Mouse (Mus musculus) gastrocnemius, postnatal 14 days (tissue): Measurements from ENCODE around the gene Sun1. TPM values are rescaled to one million over a fixed set of nuclear protein-coding genes. Genes with fewer than 3 reads are reported as not detected.

Source experiments
- DNase-seq: peaks from one replicate; pipeline ENCODE4 v3.0.0; 2021; ENCODE audit warnings: mixed read lengths
- intact Hi-C: fragments of 180-260 bp; cut with DNase I; formaldehyde crosslinking; loops from one replicate; pipeline ENCODE4 v1.15.1; 2025; ENCODE audit warnings: low total_unique reads
- total RNA-seq, 2 experiments: library from RNA; stranded (reverse); gene quantifications; 2 replicates each; pipeline ENCODE4 v1.2.3; 2021

Sun1 gene
- total RNA-seq, 2 experiments from 2014 or later, result 31.0 to 33.2 TPM

DNA sequence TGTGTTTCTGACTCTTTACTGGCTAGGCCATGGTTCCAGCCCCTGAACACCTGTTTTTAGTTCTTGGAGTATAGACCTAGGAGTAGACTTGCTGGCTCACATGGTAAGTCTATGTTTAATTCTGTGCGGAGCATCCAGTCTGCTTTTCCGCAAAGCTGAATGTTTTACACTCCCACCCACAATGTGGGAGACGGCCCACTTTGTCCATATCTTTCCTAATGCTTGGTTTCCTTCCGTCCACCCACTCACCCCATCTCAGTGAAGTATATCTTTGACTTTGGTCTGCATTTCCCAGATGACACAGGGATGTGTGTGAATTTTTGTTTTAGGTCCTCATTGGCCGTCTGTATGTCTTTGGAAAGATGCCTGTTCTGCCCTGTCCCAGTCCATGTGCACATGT, 2.9 kb downstream of the Sun1 start:
- no peak for DNase-seq
- intact Hi-C loops, result no loop called here

DNA sequence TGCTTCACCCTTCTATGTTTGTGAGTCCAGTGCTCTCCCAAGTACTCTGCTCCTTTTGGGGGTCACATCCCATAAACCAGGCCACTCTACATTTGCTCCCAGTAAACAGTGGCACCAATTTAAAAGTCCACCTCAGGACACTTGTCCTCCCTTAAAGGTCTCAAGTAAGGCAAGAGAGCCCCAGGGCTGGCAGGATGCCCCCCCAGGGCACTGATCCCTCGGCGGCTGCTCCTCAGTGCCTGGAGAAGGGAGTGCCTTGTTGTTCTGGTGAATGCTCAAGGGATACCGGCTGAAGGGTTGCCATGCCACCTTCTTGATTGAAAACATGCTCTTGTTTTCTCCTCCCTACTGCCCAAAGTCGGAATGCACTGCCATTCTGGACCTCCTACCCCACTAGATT, 5.6 kb downstream of the Sun1 start:
- intact Hi-C loops, result no loop called here
- DNase-seq, result peak; percentile 45

DNA sequence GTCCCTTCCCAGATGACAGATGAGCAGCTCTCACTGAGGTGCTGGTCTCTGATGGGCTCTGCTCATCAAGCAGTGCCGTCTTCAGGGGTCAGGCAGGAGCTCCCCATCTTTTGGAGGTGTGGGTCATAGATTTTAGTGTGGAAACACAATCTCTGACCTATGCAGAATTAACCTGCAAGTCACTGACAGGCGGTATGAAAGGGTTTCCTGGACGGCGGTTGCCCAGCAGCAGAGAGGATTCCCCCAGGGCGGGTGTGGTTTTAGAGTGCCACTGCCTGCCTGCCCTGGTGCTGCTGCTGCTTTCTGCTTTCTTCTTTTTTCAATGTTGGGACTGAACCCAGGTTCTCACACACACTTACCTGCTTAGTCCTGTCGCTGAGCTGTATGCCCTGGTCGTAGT, 6.1 kb downstream of the Sun1 start:
- no peak for DNase-seq
- intact Hi-C loops, result no loop called here

DNA sequence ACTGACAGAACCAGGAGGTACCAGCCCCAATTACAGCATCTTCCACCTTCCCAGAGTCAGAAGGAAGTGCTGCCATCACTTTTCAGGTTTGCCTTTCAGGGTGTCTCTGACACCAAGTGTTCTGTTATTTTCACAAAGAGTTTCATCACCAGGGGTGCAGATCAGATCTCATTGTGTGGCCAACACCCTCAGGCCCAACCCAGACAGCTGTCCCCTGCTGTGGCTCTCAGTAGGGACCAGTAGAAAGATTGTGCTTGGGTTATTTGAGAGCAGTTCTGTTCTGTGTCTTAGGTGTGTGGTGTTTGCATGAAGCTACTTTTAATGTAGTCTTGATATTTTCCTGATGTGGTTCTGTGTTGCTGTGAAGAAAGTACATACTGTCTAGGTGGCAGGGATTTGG, 7.7 kb downstream of the Sun1 start:
- intact Hi-C loops, result no loop called here
- no peak for DNase-seq

DNA sequence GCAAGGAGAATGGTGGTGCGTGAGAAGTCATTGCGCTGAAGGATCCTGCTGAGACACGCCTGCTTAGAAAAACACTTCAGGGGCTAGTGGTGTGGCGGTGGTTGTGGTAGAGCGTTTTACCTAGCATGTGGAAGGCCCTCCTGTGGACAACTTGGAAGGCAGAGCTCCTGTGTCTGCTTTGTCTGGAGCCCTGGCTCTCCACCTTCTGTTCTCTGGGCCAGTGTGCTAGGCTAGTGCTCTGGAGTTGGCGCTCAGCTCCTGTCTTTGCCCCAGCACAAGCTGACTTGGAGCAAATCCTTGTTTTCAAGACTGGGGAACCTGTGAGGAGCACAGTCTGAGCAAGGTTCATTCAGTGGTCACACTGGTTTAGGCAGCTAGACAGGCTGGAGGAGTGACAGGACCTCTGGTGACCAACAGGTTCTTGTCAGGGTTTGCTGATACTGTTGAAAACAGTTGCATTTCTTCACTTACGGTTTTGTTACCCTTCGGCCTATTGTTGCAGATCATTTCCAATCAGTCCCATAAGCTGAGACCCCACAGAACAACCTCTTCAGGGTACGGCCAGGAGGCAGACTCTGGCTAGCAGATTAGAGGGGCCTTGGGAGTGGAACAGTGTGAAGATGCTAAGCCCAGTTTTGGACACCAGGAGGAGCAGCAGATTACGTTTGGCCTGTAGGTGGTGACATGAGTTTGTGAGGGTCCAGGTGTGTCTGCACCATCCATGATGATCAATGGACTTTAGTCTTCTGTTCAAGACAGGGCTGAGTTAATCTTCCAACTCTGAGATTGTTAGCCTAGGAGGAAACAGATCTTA, 8.6 kb downstream of the Sun1 start:
- intact Hi-C loops, result no loop called here
- no peak for DNase-seq

DNA sequence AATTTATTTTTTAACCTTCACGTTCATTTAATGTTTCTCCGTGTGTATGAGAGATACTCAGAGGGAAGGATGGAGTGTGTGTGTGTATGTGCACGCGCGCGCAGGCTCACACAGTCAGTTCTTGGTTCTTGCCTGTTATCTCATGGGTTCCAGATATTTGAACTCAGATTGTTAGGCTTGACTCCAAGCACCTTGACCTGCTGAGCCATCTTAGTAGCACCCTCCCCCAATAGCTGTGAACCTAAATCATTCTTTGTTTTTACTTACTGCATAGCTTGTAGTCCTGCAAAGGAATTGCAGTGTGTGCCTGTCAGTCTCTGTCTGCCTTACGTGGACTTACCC, 9.2 kb downstream of the Sun1 start:
- intact Hi-C loops, result no loop called here
- DNase-seq, result no peak

DNA sequence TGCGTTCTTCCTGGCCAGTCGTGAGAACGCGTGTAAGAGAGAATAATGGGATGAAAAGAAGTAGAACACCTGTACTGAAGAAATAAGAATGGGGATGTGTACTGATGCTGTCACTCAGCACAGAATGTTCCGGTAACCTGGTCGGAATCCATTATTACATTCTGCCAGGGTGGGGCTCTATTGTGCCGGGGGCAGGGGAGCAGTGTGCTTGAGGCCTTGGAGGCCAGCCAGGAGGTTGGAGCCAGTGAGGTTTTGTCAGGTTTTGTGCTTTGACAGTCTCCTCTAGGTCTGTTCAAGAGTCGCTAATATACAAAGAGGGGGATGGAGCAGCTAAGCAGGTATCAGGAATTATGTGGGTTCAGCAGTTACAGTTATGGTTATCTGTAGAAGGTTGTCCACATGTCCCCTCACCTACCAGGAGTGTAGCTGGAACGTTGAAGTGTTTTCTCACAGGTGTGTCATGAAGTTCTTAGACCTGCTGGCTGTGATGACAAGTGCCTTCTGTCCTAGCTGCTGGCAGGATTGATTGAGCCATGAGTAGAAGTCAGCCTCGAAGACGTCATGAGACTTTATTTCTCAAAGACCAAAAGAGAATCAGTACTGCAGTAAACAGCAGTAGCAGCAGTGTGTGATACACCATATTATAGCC, 11.4 kb downstream of the Sun1 start:
- intact Hi-C loops, result no loop called here
- no peak for DNase-seq

DNA sequence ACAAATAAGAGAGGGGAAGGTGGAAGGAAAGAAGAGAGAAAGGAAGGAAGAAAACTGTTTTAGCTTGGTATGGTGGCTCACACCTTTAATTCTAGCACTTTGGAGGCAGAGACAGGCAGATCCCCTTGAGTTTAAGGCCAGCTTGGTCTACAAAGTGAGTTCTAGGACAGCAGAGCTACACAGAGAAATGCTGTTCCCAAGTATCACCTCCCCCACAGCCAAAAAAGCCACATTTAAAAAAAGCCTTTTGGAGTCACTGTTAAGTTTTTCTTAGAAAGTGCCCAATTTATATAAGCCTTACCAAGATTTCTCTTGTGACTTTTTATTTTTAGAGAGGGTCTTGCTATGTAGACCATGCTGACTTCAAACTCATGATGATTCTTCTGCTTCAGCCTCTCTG, 13.9 kb downstream of the Sun1 start:
- intact Hi-C loops, result no loop called here

DNA sequence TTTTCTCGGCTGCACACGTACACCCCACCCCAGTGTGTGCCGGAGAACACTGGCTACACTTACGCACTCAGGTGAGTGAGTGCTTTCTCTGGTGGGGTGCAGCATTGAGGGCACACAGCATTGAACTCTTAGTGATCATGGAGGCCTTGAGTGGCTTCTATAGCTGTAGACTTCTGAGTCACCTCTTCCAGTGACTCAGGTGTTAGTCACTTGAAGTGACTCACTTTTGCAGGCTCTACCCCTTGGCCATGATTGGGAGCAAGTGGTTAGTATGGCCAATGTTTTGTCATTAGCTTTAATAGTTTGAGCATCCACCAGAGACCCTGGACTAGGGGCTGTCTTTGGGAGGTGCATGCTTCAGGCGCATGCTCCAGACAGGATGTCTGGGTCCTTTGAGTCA, 14.7 kb downstream of the Sun1 start:
- DNase-seq, result no peak
- intact Hi-C loops, result no loop called here

More for the DNA sequence above, 13.9 kb downstream of the Sun1 start:
- DNase-seq, result no peak

DNA sequence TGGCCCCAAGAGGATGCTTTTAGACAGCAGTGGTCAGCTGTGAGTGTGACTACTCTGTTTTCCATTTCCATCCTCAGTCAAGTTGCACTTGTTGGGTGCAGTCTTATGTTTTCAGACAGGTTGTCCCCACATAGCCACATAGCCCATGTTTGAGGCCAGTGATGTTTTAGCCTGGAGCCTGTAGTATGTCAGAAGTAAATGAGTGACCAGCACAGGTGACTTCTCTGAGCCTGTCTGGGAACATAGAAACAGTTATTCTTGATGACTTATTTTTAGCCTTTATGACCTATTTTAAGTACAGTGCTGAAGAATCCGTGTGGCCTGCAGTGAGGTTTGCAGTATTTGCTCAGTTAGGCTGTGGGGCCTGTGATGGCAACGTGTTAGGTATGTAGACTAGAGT, 15.7 kb downstream of the Sun1 start:
- no peak for DNase-seq
- intact Hi-C loops, result no loop called here

DNA sequence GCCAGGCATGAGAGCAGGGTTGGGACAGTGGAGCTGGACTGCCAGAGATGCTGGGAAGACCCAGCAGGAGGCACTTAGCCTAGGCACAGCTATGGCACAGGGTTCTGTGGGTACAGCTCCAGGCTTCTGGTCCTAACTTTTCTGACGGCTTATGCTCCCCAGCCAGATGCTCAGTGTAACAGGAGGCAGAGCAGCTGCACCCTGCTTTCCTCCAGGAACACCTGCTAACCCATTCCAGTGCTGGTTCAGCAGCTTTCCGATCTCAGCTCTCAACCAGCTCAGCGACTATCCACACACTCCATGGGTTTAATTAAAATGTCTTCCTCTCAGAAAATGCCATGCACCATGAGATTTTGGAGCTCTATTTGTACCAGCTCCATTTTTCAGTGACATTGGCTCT, 16.3 kb downstream of the Sun1 start:
- DNase-seq, result no peak
- intact Hi-C loops, result no loop called here

DNA sequence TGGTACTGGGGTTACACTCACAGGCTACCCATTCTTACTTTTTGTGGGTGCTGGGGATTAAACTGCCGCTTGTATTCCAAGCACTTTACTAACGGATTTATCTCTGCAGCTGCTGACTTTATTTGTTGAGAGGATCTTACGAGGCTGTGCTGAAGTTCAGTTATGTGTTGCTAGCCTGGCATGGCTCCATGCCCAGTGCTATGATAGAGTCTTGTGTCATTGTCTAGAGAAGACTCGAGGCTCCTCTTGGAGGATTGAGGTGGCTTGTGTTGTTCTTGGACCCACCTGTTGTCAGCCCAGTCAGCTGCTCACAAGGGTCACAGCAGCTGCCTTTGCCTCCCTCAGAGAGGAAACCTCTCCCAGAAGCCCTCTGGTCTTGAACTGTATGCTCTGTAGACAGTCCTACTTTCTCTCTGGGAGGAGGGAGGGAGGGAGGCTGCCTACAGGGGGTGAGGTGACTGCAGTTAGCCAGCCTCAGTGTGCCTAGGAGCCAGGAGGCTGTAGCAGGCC, 19.6 kb downstream of the Sun1 start:
- intact Hi-C loops, result no loop called here
- no peak for DNase-seq

DNA sequence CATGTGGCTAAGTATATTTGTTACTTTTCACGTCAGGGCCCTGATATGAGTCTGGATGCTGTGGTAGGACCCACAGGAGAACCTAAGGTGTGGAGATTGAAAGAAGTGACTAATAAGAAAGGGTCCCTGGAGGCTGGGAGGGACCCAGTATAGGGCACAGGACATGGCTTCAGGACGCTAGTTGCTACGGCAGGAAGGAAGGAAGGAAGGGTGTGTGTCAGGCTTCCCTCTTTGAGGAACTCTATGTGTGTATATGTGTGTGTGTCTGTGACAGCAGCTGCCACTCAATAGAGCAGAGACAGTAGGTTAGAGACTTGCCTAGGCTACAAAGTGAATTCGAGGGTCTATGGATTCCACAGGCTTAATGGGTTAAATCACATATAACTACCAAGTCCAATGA, 20.2 kb downstream of the Sun1 start:
- no peak for DNase-seq

DNA sequence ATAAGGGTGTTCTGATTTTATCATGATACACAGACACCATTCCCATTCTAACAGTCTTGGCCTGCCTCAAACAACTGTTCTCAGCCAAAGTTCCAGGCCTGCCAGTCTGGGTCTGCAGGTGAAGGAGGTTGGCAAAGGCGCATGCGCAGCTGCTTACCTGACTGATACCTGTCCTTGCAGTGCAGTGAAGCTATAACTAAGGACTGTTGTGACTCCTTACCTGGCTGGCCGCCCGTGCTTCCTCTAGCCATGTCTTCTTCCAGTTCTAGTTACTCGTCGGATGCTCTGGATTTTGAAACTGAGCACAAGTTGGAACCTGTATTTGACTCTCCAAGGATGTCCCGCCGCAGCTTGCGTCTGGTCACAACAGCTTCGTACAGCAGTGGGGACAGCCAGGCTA, 22.9 kb downstream of the Sun1 start:
- no peak for DNase-seq
- intact Hi-C loops, result no loop called here

More for the DNA sequence above, 20.2 kb downstream of the Sun1 start:
- intact Hi-C loops, result no loop called here

DNA sequence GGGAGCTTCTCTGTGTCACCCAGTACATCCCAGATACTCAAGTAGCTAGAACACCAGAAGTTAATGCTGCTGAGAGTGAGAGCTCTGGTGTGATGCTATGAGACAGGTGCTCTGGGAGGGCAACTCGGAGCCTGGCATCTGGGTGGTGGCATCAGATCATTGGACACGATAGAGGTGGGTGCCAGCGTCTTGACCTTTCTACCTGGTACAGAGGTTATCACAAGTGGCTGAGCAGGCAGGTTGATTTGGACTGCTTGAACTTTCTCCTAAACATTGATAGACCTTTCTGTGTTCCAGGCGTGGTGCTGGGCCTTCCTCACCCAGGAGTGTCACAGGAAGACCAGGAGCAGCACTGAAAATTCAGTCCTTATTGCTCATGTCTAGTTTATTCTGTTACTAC, 26.8 kb downstream of the Sun1 start:
- no peak for DNase-seq
- intact Hi-C loops, result no loop called here

DNA sequence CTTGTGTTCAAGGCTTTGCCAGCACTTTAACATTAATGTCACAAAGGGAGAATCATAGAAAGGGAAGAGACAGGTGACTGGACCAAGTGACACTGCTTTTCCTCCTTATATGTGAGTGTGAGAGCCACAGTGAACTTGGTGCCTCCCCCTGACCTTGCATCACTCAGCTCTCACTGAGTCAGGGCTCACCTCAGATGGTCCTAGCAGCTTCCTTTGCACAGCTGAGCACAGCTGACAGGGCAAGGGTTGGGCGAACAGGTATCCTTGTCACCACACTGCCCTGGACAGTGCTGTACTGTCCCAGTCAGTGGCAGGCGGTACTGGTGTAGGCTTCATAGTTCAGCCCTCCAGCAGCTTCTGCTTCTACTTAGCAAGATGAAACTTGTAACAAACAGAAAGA, 27.2 kb downstream of the Sun1 start:
- intact Hi-C loops, result no loop called here
- DNase-seq, result no peak

DNA sequence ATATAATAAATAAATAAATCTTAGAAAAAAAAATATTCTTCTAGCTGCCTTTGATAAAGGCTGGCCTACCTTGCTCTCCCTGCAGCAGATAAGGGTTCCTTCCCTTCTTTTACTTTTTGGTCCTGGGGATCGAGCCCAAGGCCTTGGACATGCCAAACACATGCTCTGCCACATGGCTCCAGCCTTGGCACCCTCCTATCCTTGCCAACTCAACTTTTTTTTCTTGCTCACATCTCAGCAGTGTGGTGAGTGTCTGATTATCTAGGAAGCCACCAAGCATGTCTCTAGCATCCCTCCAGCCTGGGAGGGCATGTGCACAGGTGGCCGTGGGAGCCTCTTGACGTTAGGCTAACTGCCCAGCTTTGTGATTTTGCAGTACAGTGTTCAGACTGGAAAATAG, 27.9 kb downstream of the Sun1 start:
- no peak for DNase-seq
- intact Hi-C loops, result no loop called here

DNA sequence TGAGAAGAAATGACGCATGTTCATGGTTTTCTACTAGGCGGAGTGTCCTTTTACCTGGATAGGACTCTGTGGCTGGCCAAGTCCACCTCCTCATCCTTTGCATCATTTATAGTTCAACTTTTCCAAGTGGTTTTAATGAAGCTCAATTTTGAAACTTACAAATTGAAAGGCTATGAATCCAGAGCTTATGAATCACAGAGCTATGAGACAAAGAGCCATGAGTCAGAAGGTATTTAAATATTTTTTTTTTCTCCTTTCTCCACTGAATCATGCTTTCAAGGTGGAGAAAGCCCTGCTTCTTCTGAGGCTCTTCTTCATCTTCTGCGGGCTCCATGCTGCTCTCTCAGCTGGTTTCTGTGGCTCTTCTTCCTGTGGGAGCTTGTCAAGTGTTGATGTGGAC, 29.3 kb downstream of the Sun1 start:
- intact Hi-C loops, result no loop called here
- DNase-seq, result no peak

DNA sequence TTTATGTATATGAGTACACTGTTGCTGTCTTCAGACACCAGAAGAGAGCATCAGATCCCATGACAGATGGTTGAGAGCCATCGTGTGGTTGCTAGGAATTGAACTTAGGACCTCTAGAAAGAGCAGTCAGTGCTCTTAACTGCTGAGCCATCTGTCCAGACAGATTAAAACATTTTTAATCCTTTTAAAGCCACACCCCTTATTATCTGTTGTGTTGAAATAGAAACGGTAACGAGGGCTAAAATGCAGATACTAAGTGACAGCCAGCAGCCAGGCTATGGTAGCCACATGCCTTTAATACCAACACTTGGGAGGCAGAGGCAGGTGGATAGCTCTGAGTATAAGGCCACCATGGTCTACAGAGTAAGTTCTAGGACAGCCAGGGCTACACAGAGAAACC, 31.6 kb downstream of the Sun1 start:
- no peak for DNase-seq
- intact Hi-C loops, result no loop called here

DNA sequence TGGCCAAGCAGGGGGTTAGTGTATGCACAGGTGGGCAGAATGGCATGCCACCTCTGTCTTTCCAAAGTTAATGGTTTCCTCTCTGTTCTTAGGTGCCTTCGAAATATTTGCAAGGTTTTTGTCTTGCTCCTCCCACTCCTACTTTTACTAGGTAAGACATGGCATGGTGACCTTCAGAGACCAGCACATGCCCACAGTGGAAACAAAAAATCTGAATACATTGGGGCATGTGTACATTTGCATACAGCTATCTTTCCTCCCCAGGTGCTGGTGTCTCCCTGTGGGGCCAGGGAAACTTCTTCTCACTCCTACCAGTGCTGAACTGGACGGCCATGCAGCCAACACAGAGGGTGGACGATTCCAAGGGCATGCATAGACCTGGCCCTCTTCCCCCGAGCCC, 34.0 kb downstream of the Sun1 start:
- intact Hi-C loops, result no loop called here
- no peak for DNase-seq

DNA sequence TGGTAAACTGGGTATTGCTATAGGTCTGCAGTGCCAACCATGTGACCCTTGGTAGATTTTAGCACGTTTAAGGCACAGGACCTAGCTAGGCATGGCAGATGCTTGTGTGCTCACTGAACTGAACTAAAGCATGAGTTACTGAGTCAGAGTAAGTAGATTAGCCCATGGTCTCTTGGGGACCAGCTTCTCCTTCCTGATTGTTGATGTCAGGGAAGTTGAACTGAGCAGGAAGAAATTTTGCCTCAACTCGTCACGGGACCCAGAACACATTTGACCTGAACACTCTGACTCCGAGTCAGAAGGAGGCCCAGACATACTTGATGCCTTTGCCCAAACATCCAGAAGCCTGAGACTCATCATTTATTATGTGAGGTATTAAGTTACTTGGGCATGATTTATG, 37.0 kb downstream of the Sun1 start:
- intact Hi-C loops, result no loop called here
- no peak for DNase-seq
